Mouse (Mus musculus) macrophage (primary cell): ENCODE data around the gene Jade3. TPM values are rescaled to one million over a fixed set of nuclear protein-coding genes. Genes with fewer than 3 reads are reported as not detected.

Experiments
- polyA plus RNA-seq: library from polyadenylated mRNA; stranded (reverse); fragments of 250-400 nt; gene quantifications from 3 replicates; pipeline ENCODE4 v1.2.4, GENCODE M21; 2018; ENCODE audit warnings: inconsistent platforms

Jade3 gene
- polyA plus RNA-seq, 1 experiment from 2014 or later: 3.1 TPM

Other genes starting within 250 kb of the Jade3 start
- 6.2 to 18.1 TPM (median 8.3 TPM) in 3 replicates for gene Slc9a7, start 133.9 kb upstream of the Jade3 start, polyA plus RNA-seq
- 26.7 to 43.9 TPM (median 36.2 TPM) in 3 replicates for gene Rp2, start 61.2 kb upstream of the Jade3 start, polyA plus RNA-seq
- not detected in 3 replicates for gene Rgn, start 124.1 kb downstream of the Jade3 start, polyA plus RNA-seq
- gene Rbm10, start 191.8 kb downstream of the Jade3 start, polyA plus RNA-seq: 15.1 to 22.1 TPM (median 20.8 TPM) in 3 replicates
- 51.7 to 118 TPM (median 93.0 TPM) in 3 replicates for gene Ndufb11, start 191.9 kb downstream of the Jade3 start, polyA plus RNA-seq
- 132 to 239 TPM (median 169 TPM) in 3 replicates for gene Uba1, start 232.6 kb downstream of the Jade3 start, polyA plus RNA-seq